8 mouse cellular contexts compared by ENCODE assay signal in genomic region chr6:3509782-3510181, GRCm38 (mm10). TPM values are rescaled to one million over a fixed set of nuclear protein-coding genes. Genes with fewer than 3 reads are reported as not detected.
DNase-seq lines count a peak whose midpoint lies in the region; ATAC-seq and TF ChIP-seq lines count a peak whose summit lies in the region.

No protein-coding gene starts in this region.

- H3K27me3 ChIP-seq in testis, adult 2 months (ENCODE audit: control insufficient read depth, insufficient read depth, low read length): no peaks in the 10 kb centered on the region
- no peaks in the 10 kb centered on the region for H3K27me3 ChIP-seq in hindbrain, embryonic 16.5 days (replicated peaks; ENCODE audit: control insufficient read depth, insufficient read depth, low read length)

- no peaks in the 10 kb centered on the region for H3K4me1 ChIP-seq in testis, adult 2 months (ENCODE audit: control insufficient read depth, insufficient read depth, low read length)
- H3K4me1 ChIP-seq in hindbrain, embryonic 16.5 days (ENCODE audit: control insufficient read depth, insufficient read depth, low read depth, low read length): peaks cover 13% of the 10 kb centered on the region

- no peak for TF ChIP-seq POLR2A in testis, adult 2 months (IDR thresholded peaks at IDR 0.05; ENCODE audit: control insufficient read depth, low read depth, low read length)

- H3K9ac ChIP-seq in hindbrain, embryonic 16.5 days (ENCODE audit: low read depth, low read length): no peak overlapping the region

- DNase-seq in frontal cortex, postnatal 14 days (ENCODE audit: low spot score in 2 of 2): no peak
- no peak for DNase-seq in testis, postnatal 14 days (ENCODE audit: low spot score)
- no peak for DNase-seq in thymus, postnatal 14 days
- DNase-seq in gastrocnemius, adult 8-10 months (ENCODE audit: low spot score in 2 of 2): no peak

- no peak overlapping the region for H3K4me2 ChIP-seq in hindbrain, embryonic 16.5 days (ENCODE audit: low read length)

- H3K4me3 ChIP-seq in testis, adult 2 months (ENCODE audit: control insufficient read depth, low read depth, low read length): no peak overlapping the region
- no peak overlapping the region for H3K4me3 ChIP-seq in hindbrain, embryonic 16.5 days (ENCODE audit: low read length)

- H3K36me3 ChIP-seq in testis, adult 2 months (ENCODE audit: control insufficient read depth, insufficient read depth, low read length): no peaks in the 10 kb centered on the region
- no peaks in the 10 kb centered on the region for H3K36me3 ChIP-seq in hindbrain, embryonic 16.5 days (ENCODE audit: control insufficient read depth, insufficient read depth, low read length)

- no peaks in the 10 kb centered on the region for H3K9me3 ChIP-seq in hindbrain, embryonic 16.5 days (ENCODE audit: control insufficient read depth, low read length)

- H3K27ac ChIP-seq in testis, adult 2 months (ENCODE audit: control insufficient read depth, insufficient read depth, low read depth, low read length): no peak overlapping the region
- no peak overlapping the region for H3K27ac ChIP-seq in hindbrain, embryonic 16.5 days (ENCODE audit: low read depth, low read length)

- 9% methylated on average over 2 of the region's 2 CpGs for WGBS in hindbrain, embryonic 16.5 days

- ATAC-seq in frontal cortex, adult (ENCODE audit: low TSS enrichment): peak; percentile 56; the same call in 1 of the 2 replicates
- peak; percentile 51 for ATAC-seq in hindbrain, embryonic 16.5 days
- ATAC-seq in neutrophil, adult 5-6 weeks (ENCODE audit: extremely low read depth, insufficient number of reproducible peaks, low FRiP score, poor library complexity, severe bottlenecking): peak; percentile 89

- TF ChIP-seq CTCF in testis, adult 2 months (IDR thresholded peaks at IDR 0.05; ENCODE audit: control insufficient read depth, insufficient read depth, insufficient replicate concordance, low read depth, low read length): peak; percentile 7; the same call in 1 of the 2 replicates

RNA-seq across cellular contexts. Expression of gene Vps50, which starts 11.6 kb away (rescaled TPM):
- 3.8 and 5.9 TPM in 2 replicates for polyA plus RNA-seq in testis, adult 2 months (2012; rRNA removed)
- 52.4 and 54.9 TPM in 2 replicates for polyA plus RNA-seq in hindbrain, embryonic 16.5 days (2015; fragmentation: Nextera tagmentation; extraction: Ambion mirVana)
- 16.2 and 19.4 TPM in 2 replicates for total RNA-seq in neutrophil, adult 5-6 weeks (2017)
- 10 to 100 TPM; 20.1 to 24.6 (median 21.3) TPM for total RNA-seq in gastrocnemius, adult 8-10 months (2022)

RNA-seq across cellular contexts. Expression of gene Hepacam2, which starts 11.7 kb away (rescaled TPM):
- polyA plus RNA-seq in testis, adult 2 months (2012; rRNA removed): 7.8 and 9.6 TPM in 2 replicates
- 1.3 and 1.6 TPM in 2 replicates for polyA plus RNA-seq in hindbrain, embryonic 16.5 days (2015; fragmentation: Nextera tagmentation; extraction: Ambion mirVana)
- total RNA-seq in neutrophil, adult 5-6 weeks (2017): 11.3 and 13.6 TPM in 2 replicates
- total RNA-seq in gastrocnemius, adult 8-10 months (2022): under 1 TPM in 3 of 4 experiments, not detected in 1; 0.12 to 0.43 (median 0.16) TPM
